Mouse (Mus musculus) cerebellum, postnatal 10 days (tissue): ENCODE results near the gene Olfr478.
"Not testable (repeated sequence)": the region's sequence is repeated elsewhere in the genome, so short reads cannot be mapped to it uniquely, and the experiment has no call there.

Experiments
- DNase-seq, 2 experiments: peaks; one replicate each; pipeline ENCODE4 v3.0.0; 2021; ENCODE audit warnings: mixed read lengths in 2 of 2

Gene Olfr478

DNA sequence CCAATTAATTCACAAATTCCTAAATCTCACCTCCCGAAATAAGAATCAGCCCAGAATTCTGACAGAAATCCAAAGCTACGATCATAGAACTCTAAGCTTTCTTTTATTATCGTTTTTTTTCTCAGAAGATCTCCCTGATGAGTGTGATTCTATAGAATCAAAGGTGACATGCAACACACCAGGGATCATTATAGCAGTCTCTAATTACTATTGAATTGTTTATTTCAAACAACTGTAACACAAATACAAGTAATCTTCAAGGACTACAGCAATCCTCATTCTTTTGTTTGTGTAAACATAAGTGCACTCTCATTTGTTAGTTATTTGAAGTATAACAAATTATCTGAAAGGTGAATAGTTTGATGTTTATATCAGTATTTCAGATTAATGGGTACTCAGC is at the start of gene Olfr478:
Gene Olfr478 (minus strand): TSS at position 101 of the 400 bp plus-strand sequence.
- no peak for DNase-seq

DNA sequence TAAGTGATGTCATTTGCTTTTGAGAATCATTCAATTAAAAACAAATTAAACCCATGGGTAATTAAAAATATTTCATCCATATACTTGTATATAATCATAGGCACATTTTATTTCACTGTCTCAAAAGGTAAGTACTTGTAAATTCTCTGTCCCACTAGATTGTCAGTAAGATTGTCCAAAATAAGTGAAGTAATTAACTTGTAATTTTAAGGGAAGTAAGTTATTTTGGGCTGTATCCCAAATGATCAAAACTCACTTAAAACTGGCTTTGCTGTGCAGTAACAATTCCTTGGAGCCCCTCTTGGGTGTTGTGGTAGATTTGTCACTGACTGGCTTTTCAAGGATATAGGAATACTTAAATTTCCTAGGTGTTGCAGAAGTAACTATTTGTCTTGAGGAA is 45.8 kb upstream of the Olfr478 start, which contains the start of gene Olfr481:
Gene Olfr481 (plus strand): TSS at position 301 of the 400 bp plus-strand sequence.
- DNase-seq, result no peak

DNA sequence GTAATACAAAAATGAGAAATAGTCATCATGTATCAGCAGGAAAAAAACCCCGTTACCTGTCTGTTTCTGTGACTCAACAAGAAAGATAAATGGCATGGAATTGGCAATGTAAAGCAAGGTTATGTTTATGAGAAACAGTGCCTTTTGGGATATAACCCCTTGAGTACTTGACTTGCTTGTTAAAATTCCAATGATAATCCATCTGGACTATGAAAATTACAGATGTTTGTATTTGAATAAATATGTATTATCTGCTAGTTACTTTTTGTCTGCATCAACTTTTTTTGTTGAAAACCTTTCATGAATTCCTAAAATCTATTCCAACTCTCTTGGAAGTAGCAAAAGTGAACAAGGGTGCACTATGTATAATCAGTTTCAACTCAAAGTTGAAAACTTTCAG is 33.5 kb upstream of the Olfr478 start, which contains the start of gene Olfr480:
Gene Olfr480 (minus strand): TSS at position 101 of the 400 bp plus-strand sequence.
- DNase-seq, result no peak

DNA sequence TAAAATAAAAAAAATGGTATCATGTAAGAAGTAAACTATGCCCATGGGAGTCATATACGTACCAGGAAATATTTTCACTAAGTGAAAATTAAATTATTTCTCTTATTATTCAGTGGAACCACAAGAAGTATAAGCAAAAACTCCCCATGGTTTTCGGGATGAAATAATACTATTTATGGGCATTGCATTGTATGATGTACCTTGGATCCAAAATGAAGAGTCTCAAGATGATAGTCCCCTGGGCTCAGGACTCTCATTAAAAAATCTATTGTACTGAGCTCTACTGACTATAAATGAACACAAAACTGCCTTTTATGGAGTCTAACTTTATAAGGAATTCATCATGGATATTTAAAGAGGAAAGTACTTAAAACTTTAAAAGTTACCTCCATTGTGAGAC is 16.6 kb upstream of the Olfr478 start, which contains the start of gene Olfr479:
Gene Olfr479 (plus strand): TSS at position 301 of the 400 bp plus-strand sequence.
- DNase-seq, result no peak

DNA sequence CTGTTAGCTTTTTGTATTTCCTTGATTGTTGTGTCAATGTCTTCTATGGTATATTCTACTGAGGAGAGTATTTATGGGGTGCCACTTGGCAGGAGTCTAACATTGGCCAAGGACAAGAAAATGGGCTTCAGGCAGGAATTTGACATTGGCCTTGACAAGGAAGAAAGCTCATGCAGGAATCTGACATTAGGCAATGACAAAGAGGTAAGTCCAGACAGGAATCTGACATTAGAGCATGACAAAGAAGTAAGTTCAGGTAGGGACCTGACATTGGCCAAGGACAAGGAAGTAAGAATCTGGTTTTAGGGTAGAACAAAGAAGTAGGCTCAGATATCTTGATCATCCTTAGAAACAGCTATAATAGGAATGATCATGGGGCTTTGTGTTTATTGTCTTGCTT is 19.5 kb downstream of the Olfr478 start:
- DNase-seq, result not testable (repeated sequence)

DNA sequence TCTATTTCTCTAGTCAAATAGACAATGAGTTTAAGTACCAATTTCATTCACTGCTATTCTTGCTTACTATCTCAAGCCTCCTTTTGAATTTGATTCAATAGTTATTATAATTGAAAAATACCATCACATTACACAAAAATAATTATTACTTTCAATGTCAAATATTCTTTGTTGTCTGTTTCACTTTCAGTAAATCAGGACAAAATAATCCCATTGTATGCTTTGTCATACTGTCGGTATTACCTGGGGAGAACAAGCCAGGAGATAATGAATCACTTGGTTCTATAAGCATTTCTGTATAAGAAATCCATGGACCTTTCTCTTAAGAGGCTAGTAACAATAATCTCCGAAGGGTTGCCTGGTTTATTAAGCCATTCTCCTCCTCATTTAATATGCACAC is 47.4 kb downstream of the Olfr478 start, which contains the start of gene Olfr477:
Gene Olfr477 (plus strand): TSS at position 301 of the 400 bp plus-strand sequence.
- no peak for DNase-seq
